Mouse (Mus musculus) liver, embryonic 15.5 days (tissue): ENCODE data around the gene Gm20388. TPM values are rescaled to one million over a fixed set of nuclear protein-coding genes. Genes with fewer than 3 reads are reported as not detected.

Experiments used
- ATAC-seq: fragments of 200-750 bp; cut with Nextera tagmentation; 2 replicates; pipeline ENCODE4 v1.8.0; 2017; ENCODE audit warnings: moderate number of reproducible peaks, mild to moderate bottlenecking, moderate library complexity; ENCODE audit not compliant: insufficient read depth
- H3K27ac ChIP-seq: fragments of 300-500 bp; sonication (generic); replicated peaks from 2 replicates; pipeline ENCODE4 v1.5.1; 2015; ENCODE audit warnings: mild to moderate bottlenecking, inconsistent platforms
- H3K27me3 ChIP-seq: fragments of 300-500 bp; sonication (generic); 2 replicates; pipeline ENCODE4 v1.6.1; 2015; ENCODE audit warnings: mild to moderate bottlenecking, inconsistent platforms
- H3K36me3 ChIP-seq: fragments of 300-500 bp; sonication (generic); replicated peaks from 2 replicates; pipeline ENCODE4 v1.6.1; 2015; ENCODE audit warnings: moderate library complexity, mild to moderate bottlenecking, inconsistent platforms
- H3K4me1 ChIP-seq: fragments of 300-500 bp; sonication (generic); replicated peaks from 2 replicates; pipeline ENCODE4 v1.6.1; 2015; ENCODE audit warnings: inconsistent platforms
- H3K4me2 ChIP-seq: fragments of 300-500 bp; sonication (generic); 2 replicates; pipeline ENCODE4 v1.6.1; 2015; ENCODE audit warnings: moderate library complexity, mild to moderate bottlenecking, inconsistent platforms
- H3K4me3 ChIP-seq: fragments of 300-500 bp; sonication (generic); replicated peaks from 2 replicates; pipeline ENCODE4 v1.5.1; 2015; ENCODE audit warnings: mild to moderate bottlenecking, inconsistent platforms
- H3K9ac ChIP-seq: fragments of 300-500 bp; sonication (generic); 2 replicates; pipeline ENCODE4 v1.6.1; 2015; ENCODE audit warnings: moderate library complexity, mild to moderate bottlenecking, inconsistent platforms
- H3K9me3 ChIP-seq: fragments of 300-500 bp; sonication (generic); replicated peaks from 2 replicates; pipeline ENCODE4 v1.6.1; 2016; ENCODE audit warnings: inconsistent platforms
- WGBS: fragments of 180-500 bp; shearing (Covaris S2); methylation state at CpG from one replicate; pipeline ENCODE4 v1.1.7; 2015; ENCODE audit warnings: mixed read lengths; ENCODE audit not compliant: insufficient replicate concordance; 5-methylcytosine and 5-hydroxymethylcytosine counted together
- polyA plus RNA-seq: library from polyadenylated mRNA; unstranded; fragments of >200 nt; fragmentation: Nextera tagmentation; extraction: Ambion mirVana; gene quantifications from 2 replicates; pipeline ENCODE4 v1.2.1, GENCODE M21; 2015

The Gm20388 gene
- polyA plus RNA-seq, 1 experiment from 2014 or later = not detected

DNA sequence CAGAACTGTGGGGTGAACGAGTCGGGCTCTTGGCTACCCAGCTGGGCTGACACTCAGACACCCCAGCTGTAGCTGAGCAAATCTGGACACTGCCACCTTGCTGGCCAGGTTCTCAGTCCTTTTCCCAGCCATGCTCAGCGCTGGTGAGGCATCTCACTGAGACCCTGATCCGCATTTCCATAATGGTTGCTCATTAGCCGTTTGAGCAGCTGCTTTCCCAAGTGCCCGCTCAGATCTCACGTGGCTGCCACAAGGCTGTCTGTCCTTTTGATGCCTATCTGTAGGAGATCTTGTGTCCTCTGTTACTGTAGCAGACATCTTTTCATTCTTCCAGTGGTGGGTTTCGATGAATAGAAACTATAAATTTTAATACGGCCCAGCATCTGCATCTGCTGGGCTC lies 3830.6 kb downstream of the Gm20388 start:
- no peak overlapping the region for H3K4me3 ChIP-seq
- H3K27me3 ChIP-seq = peaks cover 18% of the 10 kb centered on the region
- ATAC-seq = no peak
- 66% methylated on average over 9 of the region's 9 CpGs for WGBS
- no peak overlapping the region for H3K9ac ChIP-seq
- H3K9me3 ChIP-seq = no peaks in the 10 kb centered on the region
- H3K27ac ChIP-seq = no peak overlapping the region
- no peaks in the 10 kb centered on the region for H3K4me1 ChIP-seq
- H3K36me3 ChIP-seq = no peaks in the 10 kb centered on the region
- H3K4me2 ChIP-seq = no peak overlapping the region

DNA sequence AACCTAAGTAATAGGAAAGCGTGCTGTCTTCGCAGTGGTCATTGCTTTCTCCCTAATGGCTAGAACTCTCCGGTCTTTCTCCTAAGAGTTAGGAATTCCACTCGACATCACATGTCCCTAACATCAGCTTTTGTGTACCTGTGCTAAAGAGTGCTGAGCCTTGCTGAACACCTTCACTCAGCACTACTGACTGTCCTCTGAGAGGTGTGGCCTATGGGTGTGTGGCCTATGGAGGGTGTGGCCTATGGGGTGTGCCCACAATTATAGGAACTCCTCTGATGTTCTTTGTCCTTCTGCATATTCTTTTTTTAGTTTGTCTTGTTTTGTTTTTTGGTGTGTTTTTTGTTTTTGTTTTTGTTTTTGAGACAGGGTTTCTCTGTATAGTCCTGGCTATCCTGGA lies 3835.8 kb downstream of the Gm20388 start:
- Histone ChIP-seq H3K9me3 (no peaks in the 10 kb centered on the region), H3K27me3 (peaks cover 14% of the 10 kb centered on the region), H3K36me3 (no peaks in the 10 kb centered on the region), H3K27ac (no peak overlapping the region), H3K4me1 (0 out of 2 replicates have a peak, but pooled peaks cover 4% of the 10 kb centered on the region), H3K4me2 (no peak overlapping the region), H3K4me3 (no peak overlapping the region), H3K9ac (no peak overlapping the region)
- WGBS = 78% methylated on average over 4 of the region's 4 CpGs
- no peak for ATAC-seq

DNA sequence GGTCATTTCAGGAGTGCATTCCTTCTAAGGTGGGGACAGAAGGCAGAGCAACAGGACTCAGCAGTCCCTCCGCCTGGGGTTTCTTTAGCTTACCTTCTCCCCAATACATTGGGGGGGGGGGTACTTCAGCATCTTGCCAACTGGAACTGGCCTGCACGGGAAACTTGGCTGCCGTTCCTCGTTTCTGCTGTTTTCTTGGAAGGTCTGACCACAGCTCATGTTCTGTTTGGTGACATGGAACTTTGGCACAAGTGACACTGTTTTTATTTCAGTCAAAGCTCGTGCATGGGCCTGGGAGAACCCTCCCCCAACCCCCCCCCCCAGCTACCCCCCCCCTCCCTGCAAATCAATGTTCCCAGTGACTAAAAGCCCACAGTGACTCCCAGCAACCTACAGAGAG lies 3837.1 kb downstream of the Gm20388 start:
- no peaks in the 10 kb centered on the region for H3K9me3 ChIP-seq
- no peak overlapping the region for H3K9ac ChIP-seq
- H3K27me3 ChIP-seq = peaks cover 10% of the 10 kb centered on the region
- no peak overlapping the region for H3K27ac ChIP-seq
- WGBS = 48% methylated on average over 5 of the region's 5 CpGs
- H3K36me3 ChIP-seq = no peaks in the 10 kb centered on the region
- ATAC-seq = no peak
- H3K4me2 ChIP-seq = no peak overlapping the region
- no peak overlapping the region for H3K4me3 ChIP-seq
- H3K4me1 ChIP-seq = 0 out of 2 replicates have a peak, but pooled peaks cover 4% of the 10 kb centered on the region

DNA sequence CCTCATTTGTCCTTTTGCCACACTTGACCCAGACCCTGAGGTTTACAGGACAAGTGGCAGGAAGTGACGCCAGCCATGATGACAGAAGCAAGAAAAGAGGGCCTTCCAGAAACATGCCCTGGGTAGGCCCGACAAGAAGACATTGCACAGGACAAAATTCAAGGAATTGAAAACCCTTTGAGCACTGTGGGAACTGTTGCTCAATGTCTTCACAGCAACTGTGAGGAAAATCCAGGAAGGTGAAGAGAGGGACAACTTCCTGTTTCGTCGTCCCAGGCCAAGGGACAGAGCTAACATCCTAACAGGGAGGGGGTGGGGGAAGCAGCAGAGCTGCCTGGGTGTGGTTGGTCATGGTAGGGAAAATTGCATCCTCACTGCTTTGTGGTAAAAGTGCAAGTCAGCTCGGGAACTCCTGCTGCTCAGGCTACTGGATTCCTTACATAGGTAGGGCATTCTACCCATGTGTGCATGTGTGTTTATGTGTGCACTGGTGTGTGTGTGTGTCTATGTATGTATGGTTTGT lies 3839.6 kb downstream of the Gm20388 start:
- no peak overlapping the region for H3K4me2 ChIP-seq
- no peaks in the 10 kb centered on the region for H3K36me3 ChIP-seq
- H3K27ac ChIP-seq = no peak overlapping the region
- no peak overlapping the region for H3K9ac ChIP-seq
- peaks cover 8% of the 10 kb centered on the region for H3K27me3 ChIP-seq
- no peaks in the 10 kb centered on the region for H3K9me3 ChIP-seq
- no peak overlapping the region for H3K4me3 ChIP-seq
- ATAC-seq = no peak
- H3K4me1 ChIP-seq = 0 out of 2 replicates have a peak, but pooled peaks cover 8% of the 10 kb centered on the region
- WGBS = 16% methylated on average over 5 of the region's 5 CpGs

DNA sequence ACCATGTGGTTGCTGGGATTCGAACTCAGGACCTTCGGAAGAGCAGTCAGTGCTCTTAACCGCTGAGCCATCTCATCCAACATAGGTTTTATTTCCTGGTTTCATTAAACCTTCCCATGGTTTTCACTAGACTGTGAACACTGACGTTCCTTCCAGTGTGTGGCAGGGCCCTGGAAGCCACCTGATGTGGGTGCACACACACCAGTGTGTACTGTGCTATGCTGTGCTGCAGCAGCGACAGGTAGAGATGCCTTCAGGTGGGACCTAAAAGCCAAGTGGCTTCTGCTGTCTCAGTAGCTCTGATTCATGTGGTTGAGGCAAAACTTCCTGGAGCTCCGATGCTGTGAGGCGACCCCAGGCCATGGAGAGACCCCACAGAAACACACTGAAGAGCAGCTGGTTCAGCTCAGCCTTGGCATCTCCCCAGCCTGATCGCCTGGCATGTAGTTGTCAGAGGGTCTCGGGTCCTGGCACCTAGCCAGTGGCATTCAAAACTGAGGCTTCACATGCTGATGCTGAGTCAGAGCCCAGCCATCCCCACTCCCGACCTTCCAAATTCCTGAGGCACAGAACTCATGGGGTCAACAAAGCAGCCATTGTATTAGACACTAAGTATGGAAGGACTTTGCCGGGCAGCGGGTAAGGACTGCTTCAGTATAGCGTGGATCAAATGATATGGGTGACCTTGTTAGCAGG lies 3842.3 kb downstream of the Gm20388 start:
- Histone ChIP-seq H3K9me3 (no peaks in the 10 kb centered on the region), H3K4me2 (no peak overlapping the region), H3K9ac (no peak overlapping the region), H3K27me3 (peaks cover 10% of the 10 kb centered on the region), H3K27ac (no peak overlapping the region), H3K4me1 (peaks cover 8% of the 10 kb centered on the region; the same call in 1 of the 2 replicates), H3K4me3 (no peak overlapping the region), H3K36me3 (no peaks in the 10 kb centered on the region)
- 66% methylated on average over 13 of the region's 13 CpGs for WGBS
- no peak for ATAC-seq

DNA sequence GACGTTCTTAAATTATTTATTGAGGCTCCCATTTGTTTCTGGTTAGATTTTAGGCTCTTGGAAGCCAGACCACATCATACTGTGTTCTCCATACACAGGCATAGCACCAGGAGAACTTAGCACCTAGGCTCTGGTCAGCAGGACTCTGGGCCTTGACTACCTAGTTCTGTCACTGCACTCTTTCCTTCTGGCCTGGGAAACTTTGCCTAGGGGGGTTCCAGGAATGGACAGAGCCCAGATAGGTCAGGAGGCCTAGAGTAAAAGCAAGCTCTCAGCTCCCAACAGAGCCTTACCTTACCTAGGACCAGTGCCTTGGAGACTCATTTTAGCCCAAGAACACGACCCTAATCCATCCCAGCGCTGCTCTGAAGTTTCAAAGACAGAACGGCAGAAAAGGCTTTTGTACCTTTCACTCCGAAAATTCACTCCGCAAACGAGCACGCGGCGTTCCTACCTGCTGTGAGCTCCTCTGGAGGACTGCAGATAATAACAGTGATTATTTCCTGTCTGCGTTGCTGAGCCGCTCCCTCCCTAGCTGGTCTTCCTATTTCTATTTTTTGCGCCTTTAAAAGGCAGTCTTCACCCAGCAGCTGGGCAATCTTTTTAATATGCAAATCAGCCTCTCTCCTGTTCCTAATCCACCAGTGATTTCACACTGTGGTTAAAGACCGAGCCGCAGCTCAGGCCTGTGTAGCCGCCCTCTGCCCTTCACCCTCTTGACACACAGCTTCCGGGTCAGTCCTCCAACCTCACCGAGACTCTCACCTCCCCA lies 3843.1 kb downstream of the Gm20388 start:
- Histone ChIP-seq H3K36me3 (no peaks in the 10 kb centered on the region), H3K27ac (no peak overlapping the region; the same call in 1 of the 2 replicates)
- 20% methylated on average over 18 of the region's 18 CpGs for WGBS

DNA sequence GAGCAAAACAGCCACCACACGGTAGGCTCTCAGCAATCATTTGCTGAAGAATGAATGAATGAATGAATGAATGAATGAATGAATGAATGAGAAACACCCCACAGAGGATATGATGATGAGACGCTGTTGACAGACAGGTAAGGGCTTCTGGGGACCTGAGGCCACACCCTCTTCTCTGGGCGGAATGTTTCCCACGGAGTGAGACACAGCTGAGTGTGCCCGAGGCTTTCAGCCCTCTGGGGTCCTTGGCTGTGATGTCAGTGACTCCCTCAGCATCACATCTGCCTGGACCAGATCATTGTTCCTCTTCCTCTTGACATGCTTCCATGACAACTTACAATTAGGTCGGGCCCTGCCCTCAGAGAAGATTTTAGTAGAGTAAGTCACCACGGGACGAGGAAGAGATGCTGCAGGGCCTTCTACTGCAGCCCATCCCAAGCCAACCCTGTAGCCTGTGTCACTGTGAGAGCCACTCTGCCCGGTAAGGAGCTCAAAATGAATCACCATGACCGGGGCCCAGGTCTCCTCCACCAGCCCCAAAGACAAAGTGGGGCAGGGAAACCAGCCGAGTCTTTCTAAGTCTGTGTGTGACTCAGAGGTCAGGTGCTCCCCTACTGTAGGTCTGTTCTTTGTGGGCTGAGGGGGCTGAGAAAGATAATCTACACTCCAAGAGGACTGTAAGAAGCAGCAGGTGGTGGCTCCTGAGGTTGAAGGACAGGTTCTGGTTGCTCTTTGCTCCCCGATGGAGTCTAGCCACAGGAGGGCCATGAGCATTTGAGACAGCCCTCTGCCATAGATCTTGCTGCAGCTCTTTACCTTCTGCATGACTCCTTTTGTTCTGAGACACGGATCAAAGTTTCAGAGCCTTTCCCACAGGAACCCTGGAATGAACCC lies 3844.1 kb downstream of the Gm20388 start:
- Histone ChIP-seq H3K4me1 (peaks cover 10% of the 10 kb centered on the region; the same call in 1 of the 2 replicates), H3K27ac (no peak overlapping the region), H3K9me3 (no peaks in the 10 kb centered on the region), H3K36me3 (no peaks in the 10 kb centered on the region), H3K4me3 (no peak overlapping the region), H3K4me2 (no peak overlapping the region), H3K27me3 (peaks cover 18% of the 10 kb centered on the region), H3K9ac (no peak overlapping the region)
- WGBS = 49% methylated on average over 13 of the region's 13 CpGs
- no peak for ATAC-seq

More for the DNA sequence above, 3843.1 kb downstream of the Gm20388 start:
- Histone ChIP-seq H3K4me2 (no peak overlapping the region; the same call in 1 of the 2 replicates), H3K27me3 (peaks cover 17% of the 10 kb centered on the region), H3K9me3 (no peaks in the 10 kb centered on the region), H3K9ac (no peak overlapping the region), H3K4me1 (peaks cover 8% of the 10 kb centered on the region; the same call in 1 of the 2 replicates), H3K4me3 (no peak overlapping the region)
- ATAC-seq = no peak

DNA sequence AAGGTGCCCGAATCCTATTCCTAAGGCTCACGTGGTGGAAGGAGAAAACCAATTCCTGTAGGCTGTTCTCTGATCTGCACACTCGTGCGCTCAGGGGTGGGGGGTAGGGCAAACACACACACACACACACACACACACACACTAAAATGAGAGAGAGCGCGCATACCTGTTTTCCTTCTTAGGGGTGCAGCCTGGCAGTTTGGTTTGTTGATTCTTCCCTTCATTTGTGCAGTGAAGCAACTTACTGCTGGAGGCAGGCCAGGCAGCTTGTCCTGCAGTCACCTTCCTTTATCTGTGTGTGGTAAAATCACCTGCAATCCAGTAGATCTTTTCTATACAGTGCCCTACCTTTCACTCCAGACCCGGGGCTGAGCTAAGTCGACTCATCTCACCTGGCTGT lies 3846.3 kb downstream of the Gm20388 start:
- Histone ChIP-seq H3K4me2 (no peak overlapping the region), H3K9me3 (no peaks in the 10 kb centered on the region), H3K27ac (no peak overlapping the region), H3K36me3 (no peaks in the 10 kb centered on the region), H3K27me3 (peaks cover 22% of the 10 kb centered on the region), H3K4me1 (peaks cover 17% of the 10 kb centered on the region; the same call in 1 of the 2 replicates), H3K4me3 (no peak overlapping the region), H3K9ac (no peak overlapping the region)
- 61% methylated on average over 8 of the region's 8 CpGs for WGBS
- ATAC-seq = no peak

DNA sequence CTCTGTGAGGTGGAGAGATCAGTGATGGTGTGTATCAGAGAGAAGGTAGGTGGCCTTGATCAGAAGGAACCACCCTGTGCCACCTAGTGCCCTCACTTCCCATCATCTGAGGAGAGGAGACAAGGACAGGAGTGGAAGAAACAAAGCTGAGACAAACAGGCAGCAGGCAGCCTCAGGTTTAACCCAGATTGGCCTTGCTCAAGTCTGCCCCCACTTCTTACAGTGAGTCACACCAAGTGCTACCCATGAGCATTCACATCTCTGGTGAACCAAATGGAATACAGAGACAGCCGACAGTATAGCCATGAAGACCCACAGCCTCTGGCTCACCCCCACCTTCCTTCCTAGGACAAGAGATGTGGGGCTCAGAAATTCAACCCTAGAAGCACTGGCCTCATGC lies 3848.3 kb downstream of the Gm20388 start:
- Histone ChIP-seq H3K4me3 (no peak overlapping the region), H3K4me1 (peaks cover 22% of the 10 kb centered on the region; the same call in 1 of the 2 replicates), H3K36me3 (no peaks in the 10 kb centered on the region), H3K27me3 (peaks cover 22% of the 10 kb centered on the region), H3K9me3 (no peaks in the 10 kb centered on the region), H3K4me2 (no peak overlapping the region), H3K9ac (no peak overlapping the region), H3K27ac (no peak overlapping the region)
- no peak for ATAC-seq
- 46% methylated on average over 1 of the region's 1 CpGs for WGBS

DNA sequence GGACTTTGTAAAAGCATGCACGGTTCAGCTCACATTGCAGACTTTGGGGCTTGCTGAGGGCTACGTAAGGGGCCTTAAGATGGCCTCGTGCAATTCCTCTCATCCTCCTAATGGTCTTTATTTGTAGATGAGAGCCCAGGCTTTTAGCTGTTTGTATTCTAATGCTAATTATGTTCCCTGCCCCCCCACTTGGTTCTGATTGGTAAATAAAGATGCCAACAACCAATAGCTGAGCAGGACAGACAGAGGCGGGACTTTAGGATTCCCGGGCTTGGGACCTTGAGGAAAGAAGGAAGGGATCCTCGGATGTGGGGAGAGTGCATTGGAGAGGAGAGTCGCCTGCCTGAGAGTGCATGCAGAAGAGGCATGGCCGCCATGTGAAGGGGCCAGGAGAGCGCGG lies 3849.3 kb downstream of the Gm20388 start:
- Histone ChIP-seq H3K9me3 (no peaks in the 10 kb centered on the region), H3K36me3 (no peaks in the 10 kb centered on the region), H3K9ac (no peak overlapping the region), H3K4me2 (peak overlapping the region; percentile 25; the same call in 1 of the 2 replicates), H3K27me3 (0 out of 2 replicates have a peak, but pooled peaks cover 14% of the 10 kb centered on the region), H3K4me3 (no peak overlapping the region), H3K4me1 (peaks cover 18% of the 10 kb centered on the region; the same call in 1 of the 2 replicates), H3K27ac (no peak overlapping the region)
- ATAC-seq = no peak
- 29% methylated on average over 10 of the region's 10 CpGs for WGBS
